Mouse (Mus musculus) telencephalon, adult 2 months (tissue): ENCODE results near the gene Ppp1r26.

Experiments used
- DNase-seq: peaks from one replicate; pipeline ENCODE4 v3.0.0-alpha.2; 2011; ENCODE audit warnings: low read depth, low spot score

Ppp1r26 gene

GRCm38 (mm10) chr2:28496671-28497070, 50.1 kb downstream of the Ppp1r26 start, which contains the start of gene Gbgt1:
Gene Gbgt1, plus strand, starts transcription at chr2:28496891.
- DNase-seq, result no peak

- DNase-seq, result no peak
These were observed 51.0 kb downstream of the Ppp1r26 start for GRCm38 (mm10) chr2:28497561-28497960.

- DNase-seq, result no peak
These were observed 51.8 kb downstream of the Ppp1r26 start for GRCm38 (mm10) chr2:28498431-28498830.

- no peak for DNase-seq
These were observed 56.4 kb downstream of the Ppp1r26 start for GRCm38 (mm10) chr2:28502987-28503386.

DNA sequence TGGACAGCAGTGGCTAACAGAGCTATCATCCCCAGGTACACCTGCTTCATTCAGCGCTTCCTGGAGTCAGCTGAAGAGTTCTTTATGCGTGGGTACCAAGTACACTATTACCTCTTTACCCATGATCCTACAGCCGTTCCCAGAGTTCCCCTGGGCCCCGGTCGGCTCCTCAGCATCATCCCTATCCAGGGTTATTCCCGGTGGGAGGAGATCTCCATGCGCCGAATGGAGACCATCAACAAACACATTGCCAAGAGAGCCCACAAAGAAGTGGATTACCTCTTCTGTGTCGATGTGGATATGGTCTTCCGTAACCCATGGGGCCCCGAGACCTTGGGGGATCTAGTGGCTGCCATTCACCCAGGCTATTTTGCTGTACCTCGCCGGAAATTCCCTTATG, 58.1 kb downstream of the Ppp1r26 start:
- no peak for DNase-seq
